Mouse (Mus musculus) ES-Bruce4 (cell line): ENCODE data around the gene Ptpro.

ENCODE experiments used
- CTCF ChIP-seq: IDR thresholded peaks from one replicate; pipeline ENCODE4 v1.8.1; 2011; ENCODE audit warnings: low read depth, low read length
- EP300 ChIP-seq: IDR thresholded peaks from 2 replicates; pipeline ENCODE4 v1.6.1; 2011; ENCODE audit warnings: low read depth, low read length; ENCODE audit not compliant: insufficient read depth
- POLR2A ChIP-seq: IDR thresholded peaks from one replicate; pipeline ENCODE4 v1.8.1; 2011; ENCODE audit warnings: low read length; ENCODE audit not compliant: insufficient read depth

GRCm38 (mm10) chr6:137494136-137494475 lies 242.0 kb downstream of the Ptpro start:
- TF ChIP-seq POLR2A = no peak
- TF ChIP-seq CTCF = no peak
- no peak for TF ChIP-seq EP300
